Mouse (Mus musculus) CH12.LX (cell line): Measurements from ENCODE around the gene Cyp2d26. TPM values are rescaled to one million over a fixed set of nuclear protein-coding genes. Genes with fewer than 3 reads are reported as not detected.

Experiments
- DNase-seq: peaks from one replicate; pipeline ENCODE4 v3.0.0-alpha.2; 2013; ENCODE audit errors: extremely low read depth
- H3K27ac ChIP-seq: 2 replicates; pipeline ENCODE4 v1.5.1; 2012; ENCODE audit warnings: low read depth, mild to moderate bottlenecking, control low read depth, moderate library complexity; ENCODE audit not compliant: insufficient read depth
- H3K27me3 ChIP-seq: replicated peaks from 2 replicates; pipeline ENCODE3; 2012; ENCODE audit warnings: inconsistent platforms
- H3K36me3 ChIP-seq, 2 experiments: replicated peaks in 1 of 2; 2 replicates each; pipeline versions ENCODE3 to v1.6.1; 2012; ENCODE audit warnings: inconsistent platforms in 1 of 2, low read length in 1 of 2, mild to moderate bottlenecking in 1 of 2, mixed read lengths in 1 of 2, moderate library complexity in 1 of 2; ENCODE audit not compliant: control insufficient read depth in 1 of 2, insufficient read depth in 1 of 2
- H3K4me1 ChIP-seq, 2 experiments: 2 replicates each; pipeline ENCODE4 v1.6.1; 2012; ENCODE audit warnings: inconsistent platforms in 1 of 2, moderate library complexity in 1 of 2; ENCODE audit not compliant: insufficient read depth in 2 of 2, control insufficient read depth in 1 of 2
- H3K4me2 ChIP-seq: 2 replicates; pipeline ENCODE4 v1.6.1; 2012; ENCODE audit warnings: low read depth, mild to moderate bottlenecking, control low read depth; ENCODE audit not compliant: poor library complexity, insufficient read depth, severe bottlenecking
- H3K4me3 ChIP-seq, 3 experiments: fragments of 150-350 bp in 1 of 3; sonication (generic) in 1 of 3; replicated peaks in 1 of 3; 2 replicates each; pipeline versions ENCODE3 to v1.5.1; 2011 to 2012; ENCODE audit warnings: low read depth in 2 of 3, low read length in 2 of 3, mild to moderate bottlenecking in 2 of 3, moderate library complexity in 2 of 3, control low read depth in 1 of 3, improper control_type of control experiment in 1 of 3, inconsistent platforms in 1 of 3, mixed read lengths in 1 of 3; ENCODE audit not compliant: poor library complexity in 1 of 3
- H3K79me2 ChIP-seq: replicated peaks from 2 replicates; pipeline ENCODE4 v1.6.1; 2012; ENCODE audit warnings: mild to moderate bottlenecking, moderate library complexity; ENCODE audit not compliant: control insufficient read depth, poor library complexity, insufficient read depth, severe bottlenecking; ENCODE audit errors: extremely low read depth
- H3K9ac ChIP-seq: 2 replicates; pipeline ENCODE4 v1.6.1; 2012; ENCODE audit warnings: low read depth, mild to moderate bottlenecking, control low read depth, moderate library complexity; ENCODE audit not compliant: insufficient read depth
- H3K9me3 ChIP-seq: replicated peaks from 2 replicates; pipeline ENCODE3; 2012; ENCODE audit warnings: low read length, inconsistent platforms, mixed read lengths
- BHLHE40 ChIP-seq: IDR thresholded peaks from 2 replicates; pipeline ENCODE4 v1.6.1; 2011; ENCODE audit warnings: mild to moderate bottlenecking, low read depth, low read length, improper control_type of control experiment
- CHD1 ChIP-seq: IDR thresholded peaks from 2 replicates; pipeline ENCODE4 v1.6.1; 2012; ENCODE audit warnings: low read depth, low read length, improper control_type of control experiment, inconsistent platforms
- CTCF ChIP-seq, 2 experiments: IDR thresholded peaks in 1 of 2; conservative IDR thresholded peaks in 1 of 2; 2 replicates each; pipeline ENCODE4 v1.5.1; 2011 to 2012; ENCODE audit warnings: low read depth in 2 of 2, low read length in 2 of 2, improper control_type of control experiment in 1 of 2, inconsistent platforms in 1 of 2, mild to moderate bottlenecking in 1 of 2, moderate library complexity in 1 of 2
- ETS1 ChIP-seq: conservative IDR thresholded peaks from 2 replicates; pipeline ENCODE4 v1.6.1; 2012; ENCODE audit warnings: low read depth, mild to moderate bottlenecking, inconsistent platforms, low read length, improper control_type of control experiment, moderate library complexity
- IRF4 ChIP-seq: IDR thresholded peaks from 2 replicates; pipeline ENCODE4 v1.6.1; 2014; ENCODE audit warnings: low read depth, mild to moderate bottlenecking, inconsistent platforms, low read length, improper control_type of control experiment
- MYC ChIP-seq: IDR thresholded peaks from 2 replicates; pipeline ENCODE4 v1.6.1; 2011; ENCODE audit warnings: low read depth, mild to moderate bottlenecking, improper control_type of control experiment, low read length
- POLR2AphosphoS2 ChIP-seq: IDR thresholded peaks from 2 replicates; pipeline ENCODE4 v1.6.1; 2011; ENCODE audit warnings: low read depth, low read length, improper control_type of control experiment
- RAD21 ChIP-seq: IDR thresholded peaks from 2 replicates; pipeline ENCODE4 v1.6.1; 2011; ENCODE audit warnings: low read depth, mild to moderate bottlenecking, low read length, improper control_type of control experiment, moderate library complexity
- SMC3 ChIP-seq: IDR thresholded peaks from 2 replicates; pipeline ENCODE4 v1.6.1; 2011; ENCODE audit warnings: low read depth, low read length, improper control_type of control experiment
- TCF12 ChIP-seq: IDR thresholded peaks from 2 replicates; pipeline ENCODE4 v1.6.1; 2014; ENCODE audit warnings: low read depth, mild to moderate bottlenecking, inconsistent platforms, low read length, improper control_type of control experiment
- ZC3H11A ChIP-seq: IDR thresholded peaks from 2 replicates; pipeline ENCODE4 v1.6.1; 2012; ENCODE audit warnings: low read depth, mild to moderate bottlenecking, inconsistent platforms, low read length, improper control_type of control experiment
- dilution Hi-C: fragments of 300-500 bp; cut with MboI; formaldehyde crosslinking; loops from 2 replicates; pipeline ENCODE4 v1.14.3; 2020; ENCODE audit warnings: low sequenced_read_pairs; ENCODE audit not compliant: extremely low pct_unique_long_range_greater_than_20kb, extremely low pct_ligation_motif_present
- in situ Hi-C: fragments of 300-500 bp; cut with MboI; formaldehyde crosslinking; loops from 3 replicates; pipeline ENCODE4 v1.14.3; 2019; ENCODE audit warnings: low sequenced_read_pairs, low pct_ligation_motif_present, low pct_unique_long_range_greater_than_20kb, mixed read lengths
- polyA plus RNA-seq: library from polyadenylated mRNA; unstranded; fragments of >175 nt; gene quantifications from 2 replicates; pipeline ENCODE4 v1.2.1, GENCODE M21; 2012; ENCODE audit warnings: low read depth; ENCODE audit not compliant: insufficient read length
- total RNA-seq, 2 experiments: library from RNA; depleted of rRNA; stranded (reverse); fragments of 300-350 nt in 1 of 2; fragments of >200 nt in 1 of 2; gene quantifications; 2 replicates each; pipeline ENCODE4 v1.2.3; 2012 to 2014

Gene Cyp2d26
- total and polyA plus RNA-seq, 3 experiments = not detected

DNA sequence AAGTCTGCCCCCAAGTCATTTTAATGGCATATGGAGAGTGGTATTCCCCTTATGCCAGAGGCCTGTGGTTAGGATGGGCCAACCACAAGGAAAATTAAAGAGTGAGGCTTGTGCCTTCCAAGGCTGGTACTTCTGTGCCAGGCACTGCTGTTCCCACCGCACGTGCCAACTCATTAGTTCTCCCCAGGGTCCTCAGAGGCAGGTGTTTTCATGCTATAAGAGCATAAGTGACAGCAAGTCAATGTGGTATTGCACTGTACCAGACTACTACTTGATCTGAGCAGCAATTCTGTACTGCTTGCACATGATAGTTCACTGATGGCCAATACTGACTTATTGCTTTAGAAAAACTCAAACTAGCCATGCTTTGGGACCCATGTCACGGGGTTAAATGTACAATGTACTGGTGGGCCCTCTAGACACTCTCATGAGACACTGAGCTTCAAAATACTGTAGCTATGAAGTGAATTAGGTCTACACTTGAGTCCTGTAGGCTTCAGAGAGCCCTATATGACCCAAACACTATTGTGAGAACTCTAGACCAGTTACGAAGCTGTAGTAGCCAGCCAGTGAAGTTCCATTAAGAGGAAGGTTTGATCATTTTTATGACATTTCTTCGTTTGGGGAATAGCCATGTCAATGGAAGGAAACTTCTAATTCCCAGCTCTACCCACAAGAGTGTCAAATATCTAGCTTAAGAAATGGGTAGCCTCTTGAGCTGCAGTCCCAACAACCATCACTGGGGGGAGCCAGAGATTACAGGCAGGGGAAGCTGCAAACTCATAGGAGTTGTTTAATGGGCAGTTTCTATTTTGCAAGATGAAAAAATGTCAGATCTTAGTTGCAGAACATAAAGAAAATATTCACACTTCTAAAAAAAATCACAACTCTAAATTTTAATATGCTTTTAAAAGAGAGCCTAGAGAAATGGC lies 10.9 kb upstream of the Cyp2d26 start:
- Histone ChIP-seq H3K4me3 (no peak overlapping the region), H3K27ac (no peak overlapping the region), H3K4me1 (no peaks in the 10 kb centered on the region), H3K27me3 (no peaks in the 10 kb centered on the region), H3K79me2 (no peaks in the 10 kb centered on the region), H3K4me2 (no peak overlapping the region), H3K9ac (no peak overlapping the region), H3K9me3 (no peaks in the 10 kb centered on the region), H3K36me3 (peaks cover 9 to 18% of the 10 kb centered on the region in 2 experiments)
- TF ChIP-seq CHD1 (no peak), TCF12 (no peak), RAD21 (peak; percentile 93), IRF4 (no peak), ZC3H11A (peak; percentile 48; the same call in 1 of the 2 replicates), CTCF (conservative IDR thresholded peaks at IDR 0.05 in 1 of 2, IDR thresholded peaks at IDR 0.05 in 1 of 2; ENCODE audit: low read depth in 2 of 2, low read length in 2 of 2) (peak; percentile 76 to 93), SMC3 (peak; percentile 85), ETS1 (no peak), BHLHE40 (no peak)
- in situ Hi-C loops = loop anchor here (10.0 to 25.0 kb wide), 2 partner anchors 240 to 407 kb away; no protein-coding TSS in a partner anchor
- DNase-seq = peak; percentile 63
- dilution Hi-C loops = no loop called here

DNA sequence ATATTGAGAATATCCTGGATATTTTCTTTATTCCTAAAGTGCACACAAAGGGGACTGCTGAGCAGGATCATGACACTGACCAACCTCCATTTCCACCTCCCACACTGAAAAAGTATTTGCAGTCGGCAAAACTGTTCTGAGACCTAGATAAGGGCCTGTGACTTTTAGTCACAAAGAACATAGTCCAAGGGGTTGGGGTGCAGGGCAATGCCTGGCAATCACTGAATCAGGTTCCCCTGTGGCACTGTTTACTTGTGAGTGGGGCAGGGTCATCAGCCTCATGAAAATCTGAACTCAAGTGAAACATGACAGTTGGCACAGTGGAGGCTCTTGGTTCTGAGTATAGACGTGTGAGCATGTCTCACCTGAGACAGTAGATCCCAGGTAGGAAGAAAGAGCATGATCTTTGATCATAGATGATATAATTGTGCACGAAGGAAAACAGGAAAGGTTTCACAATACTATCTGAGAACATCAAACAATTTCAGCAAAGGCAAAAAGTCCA lies 1.9 kb upstream of the Cyp2d26 start:
- Histone ChIP-seq H3K27me3 (peaks cover 8% of the 10 kb centered on the region), H3K36me3 (no peaks in the 10 kb centered on the region), H3K9me3 (no peaks in the 10 kb centered on the region), H3K79me2 (no peaks in the 10 kb centered on the region), H3K9ac (no peak overlapping the region), H3K4me3 (no peak overlapping the region), H3K27ac (no peak overlapping the region), H3K4me2 (no peak overlapping the region), H3K4me1 (no peaks in the 10 kb centered on the region)
- DNase-seq = no peak
- no peak for TF ChIP-seq ZC3H11A
- no peak for TF ChIP-seq MYC
- TF ChIP-seq POLR2AphosphoS2 = no peak
- in situ Hi-C loops = loop anchor here (25.0 kb wide), 1 partner anchor 509 kb away; the partner anchor contains the start of gene Wbp2nl
- dilution Hi-C loops = no loop called here
